Mouse (Mus musculus) layer of hippocampus, postnatal 14 days (tissue): ENCODE measurements around the gene Abhd14b. TPM values are rescaled to one million over a fixed set of nuclear protein-coding genes. Genes with fewer than 3 reads are reported as not detected.
"Not testable (repeated sequence)": the region's sequence is repeated elsewhere in the genome, so short reads cannot be mapped to it uniquely, and the experiment has no call there.

Source experiments
- DNase-seq, 2 experiments: peaks; one replicate each; pipeline ENCODE4 v3.0.0; 2021 to 2022; ENCODE audit warnings: low spot score in 2 of 2, mixed read lengths in 1 of 2
- total RNA-seq, 2 experiments: library from RNA; stranded (reverse); gene quantifications; 2 replicates each; pipeline ENCODE4 v1.2.3; 2021

The Abhd14b gene
- total RNA-seq, 2 experiments from 2014 or later: 9.6 to 12.4 TPM

DNA sequence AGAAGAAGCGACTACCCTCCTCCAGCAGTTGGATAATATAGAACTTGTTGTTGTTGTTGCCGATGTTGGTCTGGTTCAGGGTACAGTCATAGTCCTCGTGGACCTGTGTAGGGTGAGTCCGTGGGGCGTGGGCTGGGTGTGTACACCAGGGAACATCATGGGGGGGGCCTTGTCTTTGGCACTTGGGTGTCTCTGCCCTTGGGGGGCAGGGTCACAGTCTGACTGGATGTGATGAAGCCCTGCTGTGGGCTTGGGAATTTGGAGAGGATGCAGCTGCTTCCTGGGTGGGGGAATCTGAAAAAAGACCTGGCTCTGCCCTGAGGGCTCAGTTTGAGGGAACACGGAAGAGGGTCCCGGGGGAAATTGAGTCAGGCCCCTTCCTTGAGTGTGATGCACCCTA is 27.8 kb downstream of the Abhd14b start:
- no peak for DNase-seq

- DNase-seq: no peak
Measured at GRCm38 (mm10) chr9:106475663-106476001, 28.4 kb downstream of the Abhd14b start, which contains the start of gene Rrp9. Gene Rrp9 (plus strand): TSS chr9:106475963.

DNA sequence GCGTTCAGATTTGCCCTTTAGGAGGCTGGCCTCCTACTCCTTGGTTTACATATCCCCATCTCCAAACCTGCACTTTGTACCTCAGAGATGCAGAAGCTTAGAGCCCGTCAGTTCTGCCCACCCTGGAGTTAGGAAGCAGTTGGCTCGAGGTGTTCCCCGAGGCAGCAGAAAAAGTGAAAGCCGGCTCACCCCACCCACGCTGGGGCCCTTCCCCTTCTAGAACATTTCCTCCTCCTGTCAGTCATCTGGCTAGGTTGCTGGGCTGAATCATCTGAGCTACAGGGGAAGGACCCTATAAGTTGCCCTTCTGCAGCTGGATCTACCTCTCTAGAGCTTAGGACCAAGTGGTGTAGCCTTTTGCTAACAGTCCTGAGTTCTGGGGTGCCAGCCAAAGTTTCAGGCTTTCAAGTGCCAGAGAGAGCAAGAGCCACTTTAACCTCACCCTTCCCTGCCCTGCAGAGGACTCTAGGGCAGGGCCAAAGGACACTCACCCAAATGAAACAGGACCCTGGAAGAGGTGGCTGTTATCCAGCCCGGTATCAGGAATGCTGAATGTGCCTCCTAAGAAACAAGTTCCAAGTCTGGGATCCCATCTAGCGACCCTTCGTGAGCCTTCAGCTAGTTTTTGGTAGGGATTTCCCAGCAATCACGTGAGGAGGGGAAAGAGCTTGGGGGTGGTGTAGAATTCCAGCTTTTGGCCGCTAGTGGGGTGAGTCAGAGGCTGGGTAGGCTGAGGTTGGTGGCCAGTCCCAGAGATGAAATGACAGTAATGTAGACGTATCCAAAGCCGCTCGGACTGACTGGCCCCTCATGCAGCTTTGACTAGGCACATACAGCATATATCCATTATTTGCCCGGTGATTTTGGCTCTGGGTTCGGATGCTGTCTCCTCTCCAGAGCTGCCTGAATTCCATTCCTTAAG is 29.0 kb downstream of the Abhd14b start:
- DNase-seq: no peak

DNA sequence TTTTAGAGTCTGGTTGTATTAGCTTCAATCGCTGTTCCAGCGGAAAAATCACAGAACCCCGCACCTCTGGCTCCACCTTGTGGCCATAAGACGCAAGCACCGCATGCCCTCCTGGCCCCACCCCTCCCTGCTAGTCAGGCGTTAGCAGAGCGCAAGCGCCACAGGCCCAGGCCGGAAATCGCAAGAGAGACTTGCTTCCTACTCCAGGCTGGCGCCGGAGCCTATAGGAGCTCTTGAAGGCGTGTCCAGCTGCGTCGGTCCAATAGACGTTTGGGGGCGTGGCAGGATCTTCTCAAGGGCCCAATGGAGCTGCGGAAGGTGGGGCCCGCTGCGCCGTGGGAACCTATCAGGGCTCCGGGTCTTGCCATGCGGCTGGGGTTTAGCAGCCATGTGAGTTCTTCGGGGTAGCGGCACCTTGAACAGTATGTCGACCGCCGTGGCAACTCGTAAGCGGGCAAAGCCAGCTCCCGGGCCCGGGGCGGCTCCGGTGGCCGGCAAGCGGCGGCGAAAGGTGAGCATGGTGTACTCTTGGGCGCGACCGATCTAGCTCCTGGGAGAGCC is 29.7 kb downstream of the Abhd14b start, which contains the start of gene Parp3:
Gene Parp3 (minus strand): TSS at position 26 of the 561 bp plus-strand sequence.
- peak; percentile 99 to 100 for DNase-seq

DNA sequence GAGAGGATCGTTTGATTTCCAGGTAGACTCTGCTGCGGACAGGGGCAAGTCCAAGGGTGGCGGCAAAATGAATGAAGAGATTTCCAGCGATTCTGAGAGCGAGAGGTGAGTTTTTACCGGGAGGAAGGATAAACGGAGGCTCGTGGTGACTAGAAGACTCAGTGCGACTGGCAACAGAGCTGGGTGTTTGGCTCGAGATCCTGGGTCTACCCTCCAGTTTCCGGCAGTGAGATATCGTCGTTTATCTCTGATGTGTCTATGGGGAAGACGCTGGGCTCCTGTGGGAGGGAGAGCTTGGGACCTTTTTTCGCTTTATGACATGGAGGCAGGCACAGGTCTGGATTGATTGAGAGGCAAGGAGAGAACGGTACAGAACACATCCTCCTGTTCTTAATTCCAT is 30.4 kb downstream of the Abhd14b start:
- DNase-seq: no peak

- no peak for DNase-seq
Measured at GRCm38 (mm10) chr9:106478101-106478500, 30.8 kb downstream of the Abhd14b start.

- no peak for DNase-seq
Measured at GRCm38 (mm10) chr9:106480541-106480940, 33.3 kb downstream of the Abhd14b start.

DNA sequence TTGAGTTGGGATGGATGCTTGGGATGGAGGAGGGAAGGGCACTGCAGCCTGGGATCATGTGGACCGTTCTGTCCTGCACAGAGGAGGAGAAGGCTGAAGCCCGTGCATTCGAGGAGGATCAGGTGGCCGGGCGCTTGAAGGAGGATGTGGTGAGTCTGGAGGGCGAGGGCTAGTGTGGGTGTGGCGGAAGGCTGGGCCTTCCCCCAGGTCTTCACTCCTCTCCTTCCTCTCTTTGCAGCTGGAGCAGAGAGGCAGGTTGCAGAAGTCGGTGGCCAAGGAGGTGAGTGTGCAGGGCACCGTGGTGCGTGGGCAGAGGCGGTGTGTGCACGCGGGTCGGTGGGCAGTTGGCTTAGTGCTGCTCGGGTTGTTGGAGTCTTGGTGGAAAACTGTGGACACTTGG is 33.8 kb downstream of the Abhd14b start:
- no peak for DNase-seq

DNA sequence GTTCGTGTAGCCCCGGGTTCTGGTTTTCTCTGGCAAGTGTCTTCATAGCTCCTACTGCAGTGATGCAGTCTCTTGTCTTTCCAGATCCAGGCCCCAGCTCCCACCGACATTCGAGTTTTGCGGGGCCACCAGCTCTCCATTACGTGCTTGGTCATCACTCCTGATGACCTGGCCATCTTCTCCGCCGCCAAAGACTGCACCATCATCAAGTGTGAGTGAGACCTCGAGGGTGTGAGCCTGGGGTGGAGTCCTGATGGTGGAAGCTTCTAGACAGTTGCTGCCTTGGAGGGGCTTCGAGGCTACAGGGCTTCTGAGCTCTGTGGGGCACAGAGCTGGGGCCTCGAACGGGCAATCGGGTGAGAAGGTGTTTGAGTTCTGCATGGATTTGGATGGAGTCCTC is 34.4 kb downstream of the Abhd14b start:
- no peak for DNase-seq

DNA sequence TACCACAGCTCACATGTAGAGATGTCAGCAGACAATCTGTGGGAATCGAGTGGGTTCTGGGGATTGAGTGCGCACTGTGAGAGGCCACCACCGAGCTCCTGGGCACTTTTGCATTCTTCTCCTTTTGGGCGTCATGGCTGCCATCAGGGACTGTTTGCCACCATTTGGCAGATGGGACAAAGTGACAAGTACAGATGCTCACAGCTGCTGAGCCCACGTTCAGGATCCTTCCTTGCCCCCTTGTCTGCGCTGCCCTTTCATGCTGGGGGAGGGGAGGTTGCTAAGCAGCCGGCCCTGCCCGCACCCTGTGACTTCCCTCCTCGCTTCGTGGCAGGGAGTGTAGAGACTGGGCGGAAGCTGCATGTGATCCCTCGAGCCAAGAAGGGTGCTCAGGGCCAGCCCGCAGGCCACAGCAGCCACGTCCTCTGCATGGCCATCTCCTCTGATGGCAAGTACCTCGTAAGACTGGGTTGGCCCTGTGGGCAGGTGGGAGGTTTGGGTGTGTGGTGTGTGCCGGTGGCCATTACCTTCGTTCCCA is 35.4 kb downstream of the Abhd14b start:
- DNase-seq: no peak

GRCm38 (mm10) chr9:106483136-106483535 is 35.9 kb downstream of the Abhd14b start:
- no peak for DNase-seq

GRCm38 (mm10) chr9:106483606-106484005 is 36.3 kb downstream of the Abhd14b start:
- no peak for DNase-seq

DNA sequence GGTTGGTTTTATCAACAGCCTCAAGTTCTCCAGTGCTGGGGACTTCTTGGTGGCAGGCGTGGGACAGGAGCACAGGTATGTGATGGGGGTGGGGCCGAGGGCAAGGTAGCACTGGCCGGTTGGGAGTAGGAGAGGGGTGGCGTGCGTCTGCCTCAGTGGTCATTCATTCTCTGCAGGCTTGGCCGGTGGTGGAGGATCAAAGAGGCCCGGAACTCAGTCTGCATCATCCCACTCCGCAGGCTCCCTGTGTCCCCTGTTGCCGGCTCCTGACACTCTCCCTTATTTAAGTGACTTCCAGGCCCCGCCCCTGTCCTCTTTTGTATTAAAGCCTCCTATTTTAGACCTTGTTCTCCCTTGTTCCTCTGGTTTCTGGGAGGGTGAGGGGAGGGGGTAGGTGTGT is 37.8 kb downstream of the Abhd14b start:
- no peak for DNase-seq

DNA sequence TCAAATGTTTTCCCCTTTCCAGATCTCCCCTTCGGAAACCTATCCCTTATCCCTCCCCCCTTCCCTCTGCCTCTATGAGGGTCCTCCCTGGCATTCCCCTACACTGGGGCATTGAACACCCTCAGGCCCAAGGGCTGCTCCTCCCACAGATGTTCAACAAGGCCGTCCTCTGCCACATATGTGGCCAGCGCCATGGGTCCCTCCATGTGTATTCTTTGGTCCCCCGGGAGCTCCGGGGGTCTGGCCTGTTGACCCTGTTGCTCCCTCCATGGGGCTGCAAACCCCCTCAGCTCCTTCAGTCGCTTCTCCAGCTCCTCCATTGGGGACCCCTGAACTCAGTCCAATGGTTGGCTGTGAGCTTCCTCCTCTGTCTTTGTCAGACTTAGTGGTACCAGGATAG is 40.3 kb downstream of the Abhd14b start:
- not testable (repeated sequence) for DNase-seq

DNA sequence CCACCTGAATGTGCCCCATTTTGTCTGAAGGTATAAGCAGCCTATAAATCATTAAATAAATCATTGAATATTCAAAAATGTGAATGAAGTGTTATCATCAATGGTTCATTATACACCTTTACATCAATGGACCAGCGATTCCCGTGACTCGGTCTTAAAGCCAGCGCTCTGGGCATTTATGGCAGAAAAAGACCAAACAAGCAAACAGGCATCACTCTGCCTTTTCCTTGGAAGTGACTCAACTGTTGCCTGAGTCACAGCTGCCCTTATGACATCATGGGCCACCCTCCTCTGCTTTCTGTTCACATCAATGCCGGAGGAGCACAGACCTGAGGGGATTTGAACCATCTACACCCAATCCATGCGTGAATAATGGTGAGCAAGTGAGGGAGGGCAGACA is 52.4 kb downstream of the Abhd14b start, which contains the start of gene Iqcf1:
Gene Iqcf1 (plus strand): TSS at position 301 of the 400 bp plus-strand sequence.
- DNase-seq: no peak

GRCm38 (mm10) chr9:106501846-106502245 is 54.6 kb downstream of the Abhd14b start:
- DNase-seq: no peak

Other genes with a start within 250 kb of the Abhd14b start
- gene Ppm1m, start 247.7 kb upstream of the Abhd14b start, total RNA-seq: 10 to 100 TPM; 15.4 to 15.8 TPM
- 10 to 100 TPM; 49.2 to 49.7 TPM for gene Twf2, start 244.4 kb upstream of the Abhd14b start, total RNA-seq
- 1 to 10 TPM; 1.2 to 1.6 TPM for gene Tlr9, start 224.9 kb upstream of the Abhd14b start, total RNA-seq
- gene Alas1, start 198.8 kb upstream of the Abhd14b start, total RNA-seq: 100 to 1,000 TPM; 153 to 174 TPM
- 10 to 100 TPM in 1 of 2 experiments, 1 to 10 TPM in 1; 8.5 to 12.0 TPM for gene Poc1a, start 166.4 kb upstream of the Abhd14b start, total RNA-seq
- 10 to 100 TPM; 65.2 to 70.3 TPM for gene Dusp7, start 78.8 kb upstream of the Abhd14b start, total RNA-seq
- gene Rpl29, start 18.0 kb upstream of the Abhd14b start, total RNA-seq: 100 to 1,000 TPM; 295 to 325 TPM
- 10 to 100 TPM; 10.3 to 11.5 TPM for gene Acy1, start 9.1 kb upstream of the Abhd14b start, total RNA-seq
- gene Abhd14a, start 219 bp downstream of the Abhd14b start, total RNA-seq: 10 to 100 TPM; 40.9 to 41.8 TPM
- gene Pcbp4, start 5.8 kb downstream of the Abhd14b start, total RNA-seq: 100 to 1,000 TPM; 181 to 195 TPM
- 1 to 10 TPM; 7.1 to 7.4 TPM for gene Gpr62, start 18.5 kb downstream of the Abhd14b start, total RNA-seq
- 10 to 100 TPM; 31.5 to 37.0 TPM for gene Rrp9, start 28.5 kb downstream of the Abhd14b start, total RNA-seq
- gene Parp3, start 29.5 kb downstream of the Abhd14b start, total RNA-seq: 1 to 10 TPM; 3.2 to 5.1 TPM
- gene Iqcf1, start 52.5 kb downstream of the Abhd14b start, total RNA-seq: not detected
- gene Iqcf5, start 67.1 kb downstream of the Abhd14b start, total RNA-seq: under 1 TPM in 1 of 2 experiments, not detected in 1; 0.67 TPM
- gene Iqcf3, start 114.2 kb downstream of the Abhd14b start, total RNA-seq: not detected
- gene Iqcf4, start 123.5 kb downstream of the Abhd14b start, total RNA-seq: not detected
- gene Iqcf6, start 179.1 kb downstream of the Abhd14b start, total RNA-seq: not detected
- 10 to 100 TPM; 35.7 to 38.5 TPM for gene Grm2, start 208.6 kb downstream of the Abhd14b start, total RNA-seq
- gene Tex264, start 238.5 kb downstream of the Abhd14b start, total RNA-seq: 10 to 100 TPM; 92.2 to 99.8 TPM